Mouse (Mus musculus) neural tube, embryonic 10.5 days (tissue): ENCODE measurements at regions not wholly inside any gene's neighbourhood (a gene's known extent, or its start where the extent isn't known, plus 50 kb on each side); places are given as distances from the start of the nearest gene placed in this dataset.

Experiments used
- DNase-seq: peaks from one replicate; pipeline ENCODE4 v3.0.0-alpha.2; 2017; ENCODE audit warnings: low spot score; ENCODE audit errors: extremely low spot score

DNA sequence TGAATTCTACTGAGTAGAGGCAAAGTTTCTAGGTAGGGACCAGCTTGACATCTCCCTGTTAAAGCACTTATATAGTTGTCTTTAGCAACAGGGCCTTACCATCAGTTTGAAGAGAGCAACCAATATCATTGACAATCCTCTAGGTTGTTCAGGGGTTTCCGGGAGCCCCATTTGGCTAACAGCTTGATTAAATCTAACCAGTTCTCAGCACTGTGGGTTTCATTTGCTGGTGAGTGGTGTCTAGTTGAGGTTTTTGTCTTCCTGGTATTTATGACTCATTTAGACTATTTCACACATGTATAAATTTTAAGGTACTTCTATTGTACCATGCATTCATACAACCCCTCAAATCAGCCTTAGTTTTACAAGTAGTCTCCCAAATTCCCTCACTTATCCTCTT is 823.4 kb upstream of the Sel1l start:
- DNase-seq, result no peak

DNA sequence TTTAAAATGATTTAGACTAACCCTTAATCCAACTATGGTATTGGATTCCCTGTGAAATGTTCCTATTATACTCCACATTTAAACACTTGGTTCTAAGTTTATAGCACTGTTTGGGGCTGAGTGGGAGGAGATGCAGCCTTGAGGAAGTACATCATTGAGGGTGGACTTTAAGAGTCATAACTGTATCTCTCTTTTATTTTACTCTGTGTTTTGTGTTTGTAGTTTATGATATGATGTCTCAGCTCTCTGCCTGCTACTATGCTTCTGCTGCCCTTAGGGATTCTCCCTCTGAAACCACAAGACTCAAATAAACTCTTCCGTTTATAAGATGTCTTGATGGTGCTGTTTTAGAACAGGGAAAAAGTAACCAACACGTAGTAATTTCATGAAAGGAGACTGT is 797.7 kb upstream of the Sel1l start:
- DNase-seq, result no peak

DNA sequence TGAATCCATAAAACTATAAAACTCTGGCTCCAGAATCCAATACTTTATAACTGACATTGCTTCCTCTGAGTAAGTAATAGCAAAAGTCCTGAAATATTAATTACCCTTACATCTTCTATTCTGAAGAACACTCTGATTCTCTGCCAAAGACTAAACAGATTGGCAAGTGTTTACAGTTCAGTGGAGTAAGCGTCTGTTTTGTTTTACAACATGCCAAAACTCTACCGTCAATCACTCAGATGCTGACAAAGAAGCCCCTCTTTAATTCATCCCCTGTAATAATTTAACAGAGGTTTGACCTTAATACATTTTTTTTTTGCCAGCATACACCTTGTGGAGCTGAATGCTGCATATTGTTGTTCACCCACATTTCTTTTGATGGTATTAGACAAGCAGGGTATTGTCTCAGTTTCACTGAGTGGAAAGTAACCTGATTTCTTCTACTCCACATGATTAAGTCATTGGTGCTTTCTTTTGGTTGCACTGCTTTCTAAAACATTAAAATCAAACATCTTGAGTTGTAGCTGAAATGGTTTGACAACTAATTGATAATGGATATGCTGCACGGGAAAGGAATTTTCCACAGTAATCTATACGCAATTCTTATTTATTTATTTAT is 796.2 kb upstream of the Sel1l start:
- DNase-seq, result no peak

DNA sequence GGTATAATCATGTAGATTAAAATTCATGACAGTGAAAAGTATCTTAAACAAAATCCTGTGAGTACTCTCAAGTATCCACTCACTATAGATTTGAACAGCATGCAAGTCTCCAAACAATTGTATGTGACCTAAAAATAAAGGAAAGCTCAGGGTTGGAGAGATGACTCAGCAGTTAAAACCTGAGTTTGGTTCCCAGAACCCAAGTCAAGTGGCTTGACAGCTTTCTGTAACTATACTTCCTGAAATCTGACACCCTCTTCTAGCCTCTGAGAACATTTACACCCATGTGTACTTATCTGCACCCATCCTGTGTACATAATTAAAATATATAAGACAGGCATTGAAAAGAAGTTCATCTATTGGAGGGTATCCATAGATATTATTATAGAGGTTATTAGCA is 770.2 kb upstream of the Sel1l start:
- no peak for DNase-seq

DNA sequence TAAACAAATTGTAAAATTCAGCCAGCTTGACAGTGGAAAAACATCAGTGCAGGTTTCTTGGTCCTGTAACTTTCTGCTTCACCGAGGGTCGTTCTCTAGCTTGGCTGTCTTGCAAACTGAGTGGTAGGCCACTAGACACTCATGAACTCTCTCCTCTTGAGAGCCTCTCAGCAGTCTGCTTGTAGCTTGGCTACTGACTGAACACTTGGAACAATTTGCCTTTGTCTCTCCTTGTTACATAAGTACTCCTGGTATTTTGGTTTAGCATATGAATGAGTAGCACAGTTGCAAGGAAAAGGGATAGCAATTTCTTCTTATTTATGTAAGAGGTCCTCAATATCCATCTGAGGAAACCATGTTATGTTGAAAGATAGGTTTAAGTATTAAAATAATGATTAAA is 769.6 kb upstream of the Sel1l start:
- DNase-seq, result no peak

DNA sequence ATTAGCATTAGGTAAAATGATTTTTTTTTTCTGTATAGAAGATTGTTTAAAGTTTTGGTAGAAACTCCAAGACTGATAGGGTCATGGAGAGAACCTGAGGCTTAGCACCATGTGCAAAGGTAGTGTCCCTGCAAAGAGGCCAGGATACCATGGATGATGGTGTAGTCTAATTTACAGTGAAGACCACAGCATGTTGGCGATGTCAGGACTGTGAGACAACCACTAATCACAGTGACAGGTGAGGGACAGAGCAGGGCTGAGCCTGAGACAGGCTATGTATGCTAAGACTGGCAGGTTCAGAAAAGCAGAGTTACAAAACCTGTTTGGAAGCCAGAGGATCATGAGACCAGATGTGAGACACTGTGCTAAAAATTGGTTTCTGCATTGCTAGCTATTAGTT is 752.7 kb upstream of the Sel1l start:
- DNase-seq, result no peak

DNA sequence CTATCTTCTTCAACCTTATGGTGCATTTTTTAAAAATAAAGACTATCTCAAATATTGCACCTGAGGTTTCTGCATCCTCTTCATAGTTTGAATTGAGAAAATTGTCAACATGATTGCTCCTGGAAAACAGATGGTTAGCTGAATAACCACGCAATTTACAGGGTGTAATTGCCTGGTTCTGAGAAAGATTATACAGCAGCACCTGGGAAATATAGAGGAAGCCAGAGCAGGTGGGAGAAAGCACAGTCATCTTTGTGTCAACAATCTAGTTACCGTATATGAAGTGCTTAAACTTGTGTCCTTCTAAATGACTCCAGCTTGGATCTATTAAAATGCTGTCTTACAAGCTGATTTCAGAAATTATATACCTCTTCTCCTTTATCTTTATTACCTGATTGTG is 740.8 kb upstream of the Sel1l start:
- DNase-seq, result no peak

DNA sequence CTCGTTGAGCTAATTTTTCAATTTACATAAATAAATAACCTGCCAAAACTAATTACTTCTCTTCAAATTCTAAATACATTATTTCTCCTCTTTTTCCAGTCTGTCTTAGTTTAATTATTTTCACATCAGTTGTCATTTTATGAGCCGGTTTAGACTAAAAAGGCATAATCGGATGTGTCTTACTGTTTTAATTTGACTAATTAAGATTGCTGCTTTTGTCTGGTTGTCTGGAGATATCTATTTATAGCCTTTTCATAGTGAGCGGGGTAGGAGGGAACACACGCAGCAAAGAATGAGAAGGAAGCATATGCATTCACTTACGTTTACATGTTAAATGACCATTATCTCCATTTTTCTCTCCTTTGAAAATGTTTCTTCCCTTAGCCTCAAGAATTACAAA is 740.3 kb upstream of the Sel1l start:
- DNase-seq, result no peak

DNA sequence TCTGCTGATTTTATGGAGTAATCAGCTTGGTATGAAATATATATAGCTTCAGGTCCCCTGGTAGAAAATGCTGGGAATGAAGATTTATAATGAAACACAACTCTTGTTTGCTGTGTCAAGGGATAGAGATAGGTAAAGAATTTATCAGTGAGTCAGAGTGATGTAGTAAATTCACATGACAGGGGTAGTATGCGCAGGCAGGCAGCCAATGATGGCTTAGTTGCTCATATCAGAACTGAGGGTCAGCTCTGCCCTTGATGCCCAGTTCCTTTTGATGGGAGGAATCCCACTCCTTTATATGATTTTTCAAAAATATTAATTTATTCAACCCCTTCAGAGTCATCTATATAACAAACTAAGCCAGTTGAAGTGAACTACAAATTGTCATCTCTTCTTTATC is 729.6 kb upstream of the Sel1l start:
- DNase-seq, result no peak
